Mouse (Mus musculus) midbrain, embryonic 14.5 days (tissue): ENCODE data around the gene Wnk1. TPM values are rescaled to one million over a fixed set of nuclear protein-coding genes. Genes with fewer than 3 reads are reported as not detected.
"Not testable (repeated sequence)": the region's sequence is repeated elsewhere in the genome, so short reads cannot be mapped to it uniquely, and the experiment has no call there.

ENCODE experiments used
- ATAC-seq: fragments of 200-750 bp; cut with Nextera tagmentation; 2 replicates; pipeline ENCODE4 v1.8.0; 2017; ENCODE audit warnings: moderate number of reproducible peaks, moderate library complexity; ENCODE audit not compliant: low FRiP score, low TSS enrichment
- DNase-seq: peaks from one replicate; pipeline ENCODE4 v3.0.0-alpha.2; 2015
- H3K27ac ChIP-seq: fragments of 300-500 bp; sonication (generic); replicated peaks from 2 replicates; pipeline ENCODE4 v1.5.1; 2014; ENCODE audit warnings: mild to moderate bottlenecking, low read depth, low read length, moderate library complexity
- H3K27me3 ChIP-seq: fragments of 300-500 bp; sonication (generic); 2 replicates; pipeline ENCODE4 v1.6.1; 2014; ENCODE audit warnings: low read length, control low read depth, mixed read lengths; ENCODE audit not compliant: control insufficient read depth, insufficient read depth
- H3K36me3 ChIP-seq: fragments of 300-500 bp; sonication (generic); 2 replicates; pipeline ENCODE4 v1.6.1; 2014; ENCODE audit warnings: low read length, control low read depth; ENCODE audit not compliant: control insufficient read depth, insufficient read depth
- H3K4me1 ChIP-seq: fragments of 300-500 bp; sonication (generic); 2 replicates; pipeline ENCODE4 v1.6.1; 2014; ENCODE audit warnings: mild to moderate bottlenecking, antibody characterized with exemption, low read length, control low read depth; ENCODE audit not compliant: control insufficient read depth, insufficient read depth
- H3K4me2 ChIP-seq: fragments of 300-500 bp; sonication (generic); 2 replicates; pipeline ENCODE4 v1.6.1; 2014; ENCODE audit warnings: mild to moderate bottlenecking, low read length, moderate library complexity
- H3K4me3 ChIP-seq: fragments of 300-500 bp; sonication (generic); replicated peaks from 2 replicates; pipeline ENCODE4 v1.5.1; 2014; ENCODE audit warnings: low read depth, low read length
- H3K9ac ChIP-seq: fragments of 300-500 bp; sonication (generic); replicated peaks from 2 replicates; pipeline ENCODE4 v1.6.1; 2014; ENCODE audit warnings: mild to moderate bottlenecking, low read length, moderate library complexity
- H3K9me3 ChIP-seq: fragments of 300-500 bp; sonication (generic); 2 replicates; pipeline ENCODE4 v1.6.1; 2016; ENCODE audit warnings: low read length, control low read depth, mixed read lengths; ENCODE audit not compliant: control insufficient read depth
- WGBS: fragments of 180-500 bp; shearing (Covaris S2); extraction: QIAGEN DNeasy Blood & Tissue Kit; methylation state at CpG from one replicate; pipeline ENCODE4 v1.1.7; 2014; 5-methylcytosine and 5-hydroxymethylcytosine counted together
- polyA plus RNA-seq: library from polyadenylated mRNA; unstranded; fragments of >200 nt; fragmentation: Nextera tagmentation; extraction: Ambion mirVana; gene quantifications from 2 replicates; pipeline ENCODE4 v1.2.1, GENCODE M21; 2014

Gene Wnk1
- polyA plus RNA-seq = 55.9 and 60.4 TPM in 2 replicates

DNA sequence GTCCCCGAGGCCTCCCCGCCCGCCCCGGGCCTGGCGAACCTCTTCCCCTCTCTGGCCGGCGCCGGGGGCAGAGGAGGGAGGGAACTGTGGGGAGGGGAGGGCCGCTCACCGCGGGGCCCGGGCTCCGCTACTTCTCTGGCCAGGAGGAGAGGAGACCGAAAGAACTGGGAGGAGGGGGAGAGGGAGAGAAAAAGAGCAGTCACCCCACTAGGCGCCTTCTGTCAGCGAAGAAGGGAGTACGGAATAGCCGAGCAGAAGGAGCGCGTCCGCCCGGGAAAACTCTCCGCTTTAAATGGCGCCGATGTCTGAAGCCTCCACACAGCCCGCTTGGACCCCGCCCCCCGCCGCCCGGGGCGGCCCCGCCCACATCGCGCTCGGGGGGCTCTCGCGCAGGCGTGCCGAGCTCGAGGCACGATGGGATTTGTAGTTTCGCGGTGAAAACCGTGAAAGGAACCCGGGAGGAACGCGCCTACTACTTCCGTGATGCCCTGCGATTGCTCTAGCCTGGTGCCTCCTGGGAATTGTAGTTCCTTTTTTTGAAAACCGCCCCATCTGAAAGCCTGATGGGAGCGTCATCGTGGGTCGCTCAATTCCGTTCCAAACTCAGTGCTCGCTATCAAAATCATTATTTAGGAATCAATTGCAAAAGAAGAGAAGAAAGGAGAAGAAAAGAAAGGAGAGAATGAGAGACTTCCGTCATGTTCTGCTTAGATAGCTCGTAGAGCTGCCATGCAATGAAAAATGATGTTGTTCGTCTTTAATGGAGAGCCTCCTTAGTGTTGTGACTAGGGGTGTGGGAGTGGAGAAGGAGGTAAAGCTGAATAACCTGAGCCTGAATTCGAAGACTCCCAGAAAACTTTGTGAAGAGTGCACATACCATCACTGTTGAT, at the start of gene Wnk1:
Gene Wnk1 (minus strand): TSS at position 307 of the 890 bp plus-strand sequence.
- Histone ChIP-seq H3K27ac (peak within 1 kb of the TSS; percentile 97), H3K36me3 (no peaks in the 10 kb centered on the region), H3K27me3 (no peaks in the 10 kb centered on the region), H3K4me2 (peak within 1 kb of the TSS; percentile 72), H3K4me1 (peaks cover 20% of the 10 kb centered on the region), H3K9ac (peak within 1 kb of the TSS; percentile 77), H3K4me3 (peak within 1 kb of the TSS; percentile 84), H3K9me3 (no peaks in the 10 kb centered on the region)
- WGBS = under 1% methylated on average over 55 of the region's 59 CpGs
- DNase-seq (peak; percentile 100), ATAC-seq (peak; percentile 94)

DNA sequence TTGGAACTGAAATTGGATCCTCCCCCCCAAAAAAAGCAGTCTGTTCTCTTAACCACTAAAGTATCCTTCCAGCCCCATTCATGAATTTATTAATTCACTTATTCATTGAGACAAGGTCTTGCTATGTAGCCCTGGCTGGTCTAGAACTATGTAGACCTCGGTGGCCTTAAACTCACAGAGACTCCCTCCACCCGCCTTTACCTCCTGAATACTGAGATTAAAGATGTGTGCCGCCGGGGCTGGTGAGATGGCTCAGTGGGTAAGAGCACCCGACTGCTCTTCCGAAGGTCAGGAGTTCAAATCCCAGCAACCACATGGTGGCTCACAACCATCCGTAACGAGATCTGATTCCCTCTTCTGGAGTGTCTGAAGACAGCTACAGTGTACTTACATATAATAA, 48.6 kb upstream of the Wnk1 start:
- not testable (repeated sequence) for H3K27me3 ChIP-seq, H3K4me1 ChIP-seq, H3K9ac ChIP-seq, ATAC-seq, H3K27ac ChIP-seq, H3K9me3 ChIP-seq, H3K36me3 ChIP-seq, H3K4me3 ChIP-seq, DNase-seq, H3K4me2 ChIP-seq
- 91% methylated on average over 6 of the region's 8 CpGs for WGBS

GRCm38 (mm10) chr6:120085832-120086231, 47.4 kb upstream of the Wnk1 start:
- Histone ChIP-seq H3K4me2 (no peak overlapping the region), H3K4me1 (no peaks in the 10 kb centered on the region), H3K27me3 (no peaks in the 10 kb centered on the region), H3K9ac (no peak overlapping the region), H3K9me3 (no peaks in the 10 kb centered on the region), H3K4me3 (no peak overlapping the region), H3K36me3 (no peaks in the 10 kb centered on the region), H3K27ac (no peak overlapping the region)
- WGBS = 76% methylated on average over 3 of the region's 3 CpGs
- no peak for ATAC-seq
- DNase-seq = no peak

- Histone ChIP-seq H3K9ac (no peak overlapping the region), H3K27me3 (no peaks in the 10 kb centered on the region), H3K27ac (no peak overlapping the region), H3K9me3 (no peaks in the 10 kb centered on the region), H3K4me1 (no peaks in the 10 kb centered on the region), H3K4me3 (no peak overlapping the region), H3K4me2 (no peak overlapping the region), H3K36me3 (no peaks in the 10 kb centered on the region)
- DNase-seq (no peak), ATAC-seq (no peak)
- WGBS = 96% methylated on average over 2 of the region's 2 CpGs
These were observed 46.5 kb upstream of the Wnk1 start for GRCm38 (mm10) chr6:120084983-120085382.

GRCm38 (mm10) chr6:120083442-120083841, 45.0 kb upstream of the Wnk1 start:
- Histone ChIP-seq H3K9ac (no peak overlapping the region), H3K36me3 (no peaks in the 10 kb centered on the region), H3K27ac (no peak overlapping the region), H3K4me1 (no peaks in the 10 kb centered on the region), H3K4me2 (no peak overlapping the region), H3K27me3 (no peaks in the 10 kb centered on the region), H3K4me3 (no peak overlapping the region), H3K9me3 (no peaks in the 10 kb centered on the region)
- DNase-seq = no peak
- WGBS = 75% methylated on average over 6 of the region's 6 CpGs
- no peak for ATAC-seq

- Histone ChIP-seq H3K9ac (no peak overlapping the region), H3K4me2 (no peak overlapping the region), H3K27ac (no peak overlapping the region), H3K36me3 (no peaks in the 10 kb centered on the region), H3K27me3 (no peaks in the 10 kb centered on the region), H3K9me3 (no peaks in the 10 kb centered on the region), H3K4me1 (no peaks in the 10 kb centered on the region), H3K4me3 (no peak overlapping the region)
- WGBS = 93% methylated on average over 8 of the region's 8 CpGs
- no peak for DNase-seq
- no peak for ATAC-seq
These were observed 44.5 kb upstream of the Wnk1 start for GRCm38 (mm10) chr6:120082951-120083411.

DNA sequence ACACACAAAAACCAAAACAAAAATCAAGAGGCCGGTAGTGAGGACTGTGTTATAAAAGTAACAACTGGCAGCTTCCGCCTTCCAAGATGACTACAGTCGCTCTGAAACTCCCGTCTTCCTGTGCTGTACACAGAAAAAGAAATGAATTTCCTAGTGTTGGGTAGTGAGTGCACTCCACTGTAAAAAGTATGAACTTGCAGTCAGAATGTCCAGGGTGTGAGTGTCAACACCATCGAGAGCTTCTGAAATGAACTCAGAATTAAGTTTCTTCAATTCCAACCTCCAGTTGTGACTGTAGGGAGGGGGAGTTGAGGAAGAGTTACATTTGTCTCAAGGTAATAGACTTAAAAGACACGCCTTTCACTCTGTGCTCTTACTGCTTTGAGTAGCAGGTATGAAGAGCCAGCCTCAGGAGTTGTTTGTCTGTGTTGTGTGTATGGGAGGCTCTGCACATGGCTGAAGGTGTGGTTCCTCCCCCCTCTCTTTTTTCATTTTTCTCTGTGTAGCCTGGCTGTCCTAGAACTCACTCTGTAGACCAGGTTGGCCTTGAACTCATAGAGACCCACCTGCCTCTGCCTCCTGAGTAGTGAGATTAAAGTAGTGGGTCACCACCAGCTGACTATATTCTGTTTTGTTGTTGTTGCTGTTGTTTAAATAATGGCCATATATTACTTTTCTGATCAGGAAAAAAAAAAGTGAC, 43.9 kb upstream of the Wnk1 start:
- WGBS = 93% methylated on average over 6 of the region's 6 CpGs
- no peaks in the 10 kb centered on the region for H3K27me3 ChIP-seq
- no peak overlapping the region for H3K9ac ChIP-seq
- no peaks in the 10 kb centered on the region for H3K9me3 ChIP-seq
- no peak overlapping the region for H3K27ac ChIP-seq
- no peak for ATAC-seq
- H3K4me2 ChIP-seq = no peak overlapping the region
- DNase-seq = no peak
- H3K36me3 ChIP-seq = no peaks in the 10 kb centered on the region
- H3K4me3 ChIP-seq = no peak overlapping the region
- H3K4me1 ChIP-seq = no peaks in the 10 kb centered on the region

GRCm38 (mm10) chr6:120081516-120081915, 43.0 kb upstream of the Wnk1 start:
- no peaks in the 10 kb centered on the region for H3K9me3 ChIP-seq
- no peak for ATAC-seq
- 79% methylated on average over 4 of the region's 4 CpGs for WGBS
- H3K27ac ChIP-seq = no peak overlapping the region
- DNase-seq = no peak
- no peak overlapping the region for H3K4me3 ChIP-seq
- H3K4me2 ChIP-seq = no peak overlapping the region
- H3K27me3 ChIP-seq = no peaks in the 10 kb centered on the region
- H3K36me3 ChIP-seq = no peaks in the 10 kb centered on the region
- H3K9ac ChIP-seq = no peak overlapping the region
- no peaks in the 10 kb centered on the region for H3K4me1 ChIP-seq
